Mouse (Mus musculus) heart, embryonic 16.5 days (tissue): Measurements from ENCODE around the gene Hdc. TPM values are rescaled to one million over a fixed set of nuclear protein-coding genes. Genes with fewer than 3 reads are reported as not detected.
A peak's percentile ranks its signal among the peaks of the same experiment; 100 is the strongest.

Experiments used
- ATAC-seq: fragments of 200-750 bp; cut with Nextera tagmentation; replicated peaks from 2 replicates; pipeline ENCODE4 v1.8.0; 2017; ENCODE audit warnings: moderate number of reproducible peaks; ENCODE audit not compliant: insufficient read depth, low FRiP score; ENCODE audit errors: extremely low read depth
- H3K27ac ChIP-seq: fragments of 300-500 bp; sonication (generic); 2 replicates; pipeline ENCODE4 v1.5.1; 2014; ENCODE audit warnings: mild to moderate bottlenecking, low read length, control low read depth, moderate library complexity
- H3K27me3 ChIP-seq: fragments of 300-500 bp; sonication (generic); 2 replicates; pipeline ENCODE4 v1.6.1; 2014; ENCODE audit warnings: low read length, mixed read lengths; ENCODE audit not compliant: control insufficient read depth, insufficient read depth
- H3K36me3 ChIP-seq: fragments of 300-500 bp; sonication (generic); 2 replicates; pipeline ENCODE4 v1.6.1; 2014; ENCODE audit not compliant: control insufficient read depth, insufficient read depth
- H3K4me1 ChIP-seq: fragments of 300-500 bp; sonication (generic); 2 replicates; pipeline ENCODE4 v1.6.1; 2014; ENCODE audit warnings: low read length, mixed read lengths; ENCODE audit not compliant: control insufficient read depth, insufficient read depth
- H3K4me2 ChIP-seq: fragments of 300-500 bp; sonication (generic); 2 replicates; pipeline ENCODE4 v1.6.1; 2014; ENCODE audit warnings: low read depth, mild to moderate bottlenecking, control low read depth, low read length
- H3K4me3 ChIP-seq: fragments of 300-500 bp; sonication (generic); 2 replicates; pipeline ENCODE4 v1.5.1; 2014; ENCODE audit warnings: mild to moderate bottlenecking, control low read depth, low read length
- H3K9ac ChIP-seq: fragments of 300-500 bp; sonication (generic); 2 replicates; pipeline ENCODE4 v1.6.1; 2014; ENCODE audit warnings: low read length, control low read depth
- H3K9me3 ChIP-seq: fragments of 300-500 bp; sonication (generic); replicated peaks from 2 replicates; pipeline ENCODE4 v1.6.1; 2016; ENCODE audit warnings: low read length; ENCODE audit not compliant: control insufficient read depth
- WGBS: fragments of 180-500 bp; shearing (Covaris S2); extraction: QIAGEN DNeasy Blood & Tissue Kit; methylation state at CpG from one replicate; pipeline ENCODE4 v1.1.7; 2014; 5-methylcytosine and 5-hydroxymethylcytosine counted together
- polyA plus RNA-seq: library from polyadenylated mRNA; unstranded; fragments of >200 nt; fragmentation: Nextera tagmentation; extraction: Ambion mirVana; gene quantifications from 2 replicates; pipeline ENCODE4 v1.2.1, GENCODE M21; 2015

Hdc gene
- polyA plus RNA-seq, 1 experiment from 2014 or later: 11.4 TPM

DNA sequence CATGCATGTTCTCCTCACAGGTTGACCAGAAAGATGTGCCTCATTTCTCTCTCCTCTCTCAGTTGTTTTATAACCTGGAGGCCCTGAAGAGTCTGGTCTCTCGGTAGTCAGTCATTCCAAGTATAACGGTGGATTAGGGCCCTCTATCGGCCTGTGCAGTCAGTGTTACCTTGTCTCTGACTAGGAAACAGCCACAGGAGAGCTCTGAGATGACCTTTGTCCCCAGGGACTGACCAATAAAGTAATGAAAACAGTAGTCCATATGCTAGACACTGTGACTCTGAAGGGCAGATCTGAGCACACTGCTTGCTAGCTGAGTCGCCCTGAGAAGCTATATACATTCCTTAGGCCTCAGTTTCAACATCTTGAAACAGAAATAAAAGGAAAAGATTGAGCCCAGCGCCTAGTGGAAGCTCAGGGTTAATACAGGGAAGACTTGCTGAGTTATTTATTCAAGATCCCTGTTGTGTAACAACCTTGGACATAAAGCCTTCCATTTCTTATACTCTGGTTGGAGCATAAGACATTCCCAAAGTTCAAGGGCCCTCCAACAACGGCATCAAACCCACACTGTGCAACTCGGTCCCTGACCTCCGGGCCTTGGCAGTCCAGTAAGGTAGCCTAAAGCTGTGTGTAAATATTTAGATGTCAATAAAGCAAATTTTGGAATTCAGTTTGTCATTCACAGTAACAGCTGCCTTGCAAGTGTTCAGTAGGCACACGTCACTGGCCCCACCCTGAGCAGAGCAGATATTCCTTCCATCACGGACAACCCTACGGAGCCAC lies 43.5 kb downstream of the Hdc start:
- Histone ChIP-seq H3K9me3 (peaks cover 4% of the 10 kb centered on the region), H3K4me3 (no peak overlapping the region), H3K27me3 (no peaks in the 10 kb centered on the region), H3K4me2 (no peak overlapping the region), H3K4me1 (no peaks in the 10 kb centered on the region), H3K27ac (no peak overlapping the region), H3K9ac (no peak overlapping the region), H3K36me3 (no peaks in the 10 kb centered on the region)
- WGBS: 76% methylated on average over 11 of the region's 11 CpGs
- no peak for ATAC-seq

DNA sequence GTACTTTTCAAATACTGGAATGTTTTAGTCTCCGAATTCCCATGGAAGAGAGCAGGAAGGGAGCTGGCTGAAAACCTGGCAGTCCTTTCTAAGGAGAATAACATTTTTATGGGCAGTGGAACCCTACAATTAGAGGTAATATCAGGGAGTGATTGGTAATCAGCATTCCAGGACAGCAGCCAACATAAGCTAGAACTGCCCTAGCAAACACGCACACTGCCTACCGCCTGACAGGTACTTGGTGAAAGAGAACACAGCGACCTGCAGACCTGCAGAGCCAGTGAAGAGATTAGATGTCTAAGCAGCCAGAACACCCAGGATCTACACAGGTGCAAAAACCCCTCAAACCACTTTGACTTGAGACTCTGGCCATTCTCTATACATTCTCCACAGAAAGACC lies 46.4 kb downstream of the Hdc start:
- no peak for ATAC-seq
- H3K4me1 ChIP-seq: no peaks in the 10 kb centered on the region
- WGBS: 55% methylated on average over 4 of the region's 4 CpGs
- H3K4me3 ChIP-seq: no peak overlapping the region
- peaks cover 7% of the 10 kb centered on the region for H3K9me3 ChIP-seq
- no peak overlapping the region for H3K9ac ChIP-seq
- no peaks in the 10 kb centered on the region for H3K36me3 ChIP-seq
- no peaks in the 10 kb centered on the region for H3K27me3 ChIP-seq
- H3K27ac ChIP-seq: no peak overlapping the region
- H3K4me2 ChIP-seq: no peak overlapping the region

DNA sequence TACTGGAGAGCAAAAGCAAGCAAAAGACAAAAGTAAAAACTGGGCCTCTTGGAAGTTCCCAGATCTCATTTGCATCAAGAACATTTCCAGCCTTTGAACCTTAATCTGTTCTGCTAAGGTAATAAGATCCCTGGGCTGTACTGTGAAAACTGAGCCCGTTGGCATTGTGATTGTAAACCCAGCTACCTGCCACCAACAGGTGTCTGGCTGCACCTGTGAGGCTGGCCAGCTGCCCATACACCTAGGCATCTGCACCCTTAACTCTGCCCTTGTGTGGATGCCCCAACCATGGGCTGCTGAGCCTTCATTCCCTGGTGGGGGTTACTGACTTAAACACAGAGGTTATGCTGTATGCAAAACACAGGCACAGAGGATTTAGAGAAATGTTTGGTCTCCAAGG lies 46.9 kb downstream of the Hdc start:
- no peak overlapping the region for H3K4me2 ChIP-seq
- H3K4me3 ChIP-seq: no peak overlapping the region
- H3K4me1 ChIP-seq: no peaks in the 10 kb centered on the region
- no peaks in the 10 kb centered on the region for H3K27me3 ChIP-seq
- WGBS: 79% methylated on average over 1 of the region's 1 CpGs
- ATAC-seq: no peak
- peaks cover 7% of the 10 kb centered on the region for H3K9me3 ChIP-seq
- no peak overlapping the region for H3K27ac ChIP-seq
- H3K9ac ChIP-seq: no peak overlapping the region
- H3K36me3 ChIP-seq: no peaks in the 10 kb centered on the region

DNA sequence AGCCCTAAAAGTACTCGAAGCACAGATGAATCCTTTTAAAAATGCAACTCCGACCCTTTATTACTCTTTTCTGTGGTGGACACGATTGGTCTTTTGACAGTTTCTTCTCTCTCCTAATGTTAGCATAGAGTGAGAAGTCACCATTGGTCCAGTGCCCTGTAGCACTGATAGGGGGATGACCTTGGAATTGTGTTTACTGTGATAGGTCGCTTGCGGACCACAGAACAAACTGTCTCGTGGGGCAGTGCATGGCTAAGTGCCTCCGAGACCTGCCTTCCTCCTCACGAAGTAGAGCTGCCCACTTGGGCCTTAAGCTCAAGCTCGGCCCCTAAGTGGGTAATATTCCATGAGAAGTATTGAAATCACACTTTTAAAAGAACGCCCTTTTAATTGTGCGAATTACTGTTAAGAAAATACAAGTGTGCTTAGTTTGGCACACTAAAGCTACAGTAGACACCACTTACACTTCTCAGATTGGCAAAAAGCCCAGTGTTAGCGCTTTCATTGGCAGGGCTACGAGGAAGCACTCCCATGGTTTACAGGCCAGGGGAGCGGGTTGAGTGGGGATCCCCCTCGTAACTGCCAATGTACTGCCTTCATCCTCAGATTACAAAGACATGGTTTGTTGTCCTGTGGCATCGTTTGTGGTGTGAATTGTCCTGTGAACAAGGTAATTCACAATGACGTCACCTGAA lies 55.5 kb downstream of the Hdc start:
- Histone ChIP-seq H3K4me1 (peaks cover 12% of the 10 kb centered on the region), H3K9ac (no peak overlapping the region), H3K9me3 (no peaks in the 10 kb centered on the region), H3K27ac (peak overlapping the region; percentile 74), H3K4me3 (peak overlapping the region; percentile 19; the same call in 1 of the 2 replicates), H3K27me3 (no peaks in the 10 kb centered on the region), H3K36me3 (no peaks in the 10 kb centered on the region), H3K4me2 (peak overlapping the region; percentile 48)
- 37% methylated on average over 17 of the region's 17 CpGs for WGBS
- ATAC-seq: peak; percentile 90

DNA sequence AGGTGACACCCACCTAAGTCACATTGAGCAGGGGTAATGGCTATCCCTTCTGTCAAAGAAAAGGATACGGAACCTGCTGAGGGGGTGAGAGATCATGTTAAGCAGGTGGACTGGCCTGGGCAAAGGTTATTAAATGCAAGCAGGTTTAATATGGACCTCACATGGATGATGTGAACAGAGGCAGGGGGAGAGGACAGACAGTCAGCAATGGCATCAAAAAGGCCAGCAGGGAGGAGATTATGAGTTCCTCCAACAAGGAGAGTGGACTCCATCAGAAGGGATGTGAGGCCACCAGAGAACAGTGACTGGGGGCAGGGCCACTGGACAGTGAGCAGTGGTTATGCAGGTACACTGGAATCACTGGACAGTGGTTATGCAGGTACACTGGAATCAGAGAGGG lies 59.0 kb downstream of the Hdc start:
- ATAC-seq: no peak
- H3K4me3 ChIP-seq: no peak overlapping the region
- no peak overlapping the region for H3K27ac ChIP-seq
- no peaks in the 10 kb centered on the region for H3K27me3 ChIP-seq
- 92% methylated on average over 1 of the region's 1 CpGs for WGBS
- no peak overlapping the region for H3K9ac ChIP-seq
- no peaks in the 10 kb centered on the region for H3K36me3 ChIP-seq
- H3K4me2 ChIP-seq: no peak overlapping the region
- H3K4me1 ChIP-seq: peaks cover 12% of the 10 kb centered on the region
- H3K9me3 ChIP-seq: no peaks in the 10 kb centered on the region

DNA sequence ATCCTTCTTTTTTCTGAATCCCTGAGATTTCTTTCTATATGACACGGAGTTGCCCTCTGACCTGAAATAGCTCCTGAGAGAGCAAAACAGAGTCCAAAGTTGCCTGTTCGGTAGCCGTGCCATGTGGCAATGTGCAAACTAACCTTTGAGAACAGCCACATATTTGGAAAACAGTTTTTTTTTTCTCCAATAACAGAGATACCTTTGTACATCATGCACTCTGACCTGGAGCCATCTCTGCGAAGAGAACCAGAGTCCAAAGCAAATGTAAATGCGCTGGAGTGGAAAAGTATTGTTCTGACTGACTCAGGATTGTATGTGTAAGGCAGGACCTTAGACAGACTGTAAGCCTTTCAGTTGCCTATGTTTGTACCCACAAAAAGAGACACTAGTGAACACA lies 63.6 kb downstream of the Hdc start:
- WGBS: 88% methylated on average over 5 of the region's 5 CpGs
- H3K9me3 ChIP-seq: no peaks in the 10 kb centered on the region
- H3K4me1 ChIP-seq: peaks cover 7% of the 10 kb centered on the region
- H3K36me3 ChIP-seq: no peaks in the 10 kb centered on the region
- H3K27me3 ChIP-seq: peaks cover 32% of the 10 kb centered on the region
- H3K9ac ChIP-seq: no peak overlapping the region
- no peak overlapping the region for H3K27ac ChIP-seq
- H3K4me2 ChIP-seq: no peak overlapping the region
- ATAC-seq: no peak
- no peak overlapping the region for H3K4me3 ChIP-seq

DNA sequence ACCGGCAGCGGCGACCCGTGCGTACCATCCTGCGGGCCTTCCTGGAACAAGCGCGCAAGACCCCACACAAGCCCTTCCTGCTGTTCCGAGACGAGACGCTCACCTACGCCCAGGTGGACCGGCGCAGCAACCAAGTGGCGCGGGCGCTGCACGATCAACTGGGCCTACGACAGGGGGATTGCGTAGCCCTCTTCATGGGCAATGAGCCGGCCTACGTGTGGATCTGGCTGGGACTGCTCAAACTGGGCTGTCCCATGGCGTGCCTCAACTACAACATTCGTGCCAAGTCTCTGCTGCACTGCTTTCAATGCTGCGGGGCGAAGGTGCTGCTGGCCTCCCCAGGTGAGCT lies 65.8 kb downstream of the Hdc start:
- Histone ChIP-seq H3K36me3 (no peaks in the 10 kb centered on the region), H3K4me3 (peak overlapping the region; percentile 63), H3K4me1 (peaks cover 7% of the 10 kb centered on the region), H3K27me3 (peaks cover 32% of the 10 kb centered on the region), H3K9me3 (no peaks in the 10 kb centered on the region), H3K4me2 (peak overlapping the region; percentile 98), H3K27ac (no peak overlapping the region), H3K9ac (peak overlapping the region; percentile 71)
- ATAC-seq: no peak
- WGBS: 2% methylated on average over 26 of the region's 26 CpGs

DNA sequence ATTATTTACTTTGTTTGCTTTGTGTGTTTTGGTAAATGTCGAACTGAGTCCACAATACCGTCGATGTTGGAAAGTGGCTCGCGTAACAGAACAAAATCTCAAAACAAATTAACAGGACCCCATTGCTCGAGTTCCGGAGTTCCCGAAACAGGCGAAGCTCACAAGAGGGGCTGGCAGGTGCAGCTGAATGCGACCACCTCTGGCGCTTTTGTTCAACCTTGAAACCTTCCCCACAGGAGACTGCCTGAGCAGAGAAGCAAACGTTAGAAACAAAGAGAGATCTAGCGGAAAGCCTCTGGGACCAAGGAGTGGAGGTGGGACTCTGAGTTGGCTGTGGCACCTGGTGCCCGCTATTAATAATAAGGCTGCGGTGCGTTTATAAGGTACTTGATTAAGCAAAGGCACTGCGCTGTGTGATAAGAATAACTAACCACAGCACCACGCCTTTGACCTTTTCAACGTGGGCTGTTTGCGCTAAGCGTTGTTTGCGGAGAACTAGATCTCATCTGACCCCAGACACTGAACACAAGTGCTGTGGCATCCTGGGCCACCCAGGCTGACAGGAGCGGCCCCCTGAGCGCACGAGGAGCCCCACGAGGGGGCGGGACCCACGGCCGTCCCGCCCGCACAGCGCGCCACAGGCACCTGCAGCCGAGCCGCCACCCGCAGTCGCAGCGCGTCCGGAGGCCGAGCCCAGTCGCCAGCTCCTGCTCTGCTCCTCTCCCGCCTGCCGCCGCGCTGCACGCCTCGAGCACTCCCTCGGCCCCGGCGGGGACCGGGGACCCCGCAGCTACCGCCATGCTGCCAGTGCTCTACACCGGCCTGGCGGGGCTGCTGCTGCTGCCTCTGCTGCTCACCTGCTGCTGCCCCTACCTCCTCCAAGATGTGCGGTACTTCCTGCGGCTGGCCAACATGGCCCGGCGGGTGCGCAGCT lies 66.5 kb downstream of the Hdc start, which contains the start of gene Slc27a2:
TSS of gene Slc27a2 (plus strand) at position 51 of the 934 bp plus-strand sequence.
- Histone ChIP-seq H3K4me2 (peak within 1 kb of the TSS; percentile 98), H3K27me3 (peaks cover 32% of the 10 kb centered on the region), H3K27ac (no peak within 1 kb of the TSS), H3K4me3 (peak within 1 kb of the TSS; percentile 63), H3K36me3 (no peaks in the 10 kb centered on the region), H3K9me3 (no peaks in the 10 kb centered on the region), H3K4me1 (peaks cover 7% of the 10 kb centered on the region), H3K9ac (peak within 1 kb of the TSS; percentile 71)
- 3% methylated on average over 61 of the region's 61 CpGs for WGBS
- ATAC-seq: peak; percentile 49
